7 mouse cellular contexts compared by ENCODE assay signal in genomic region chr5:120302307-120302706, GRCm38 (mm10).
DNase-seq lines count a peak whose midpoint lies in the region; ATAC-seq and TF ChIP-seq lines count a peak whose summit lies in the region.

No protein-coding gene starts in this region.

- no peaks in the 10 kb centered on the region for H3K9me3 ChIP-seq in liver, embryonic 12.5 days (replicated peaks)
- H3K9me3 ChIP-seq in liver, postnatal 0 days (ENCODE audit: low read length): no peaks in the 10 kb centered on the region
- no peaks in the 10 kb centered on the region for H3K9me3 ChIP-seq in forebrain, embryonic 12.5 days
- H3K9me3 ChIP-seq in limb, embryonic 11.5 days (ENCODE audit: control insufficient read depth, low read length): no peaks in the 10 kb centered on the region

- no peak overlapping the region for H3K27ac ChIP-seq in liver, embryonic 12.5 days
- no peak overlapping the region for H3K27ac ChIP-seq in liver, postnatal 0 days (ENCODE audit: low read depth)
- 0 out of 2 replicates have a peak overlapping the region, but pooled peaks have one; percentile 31 for H3K27ac ChIP-seq in forebrain, embryonic 12.5 days
- H3K27ac ChIP-seq in limb, embryonic 11.5 days (replicated peaks; ENCODE audit: low read depth, low read length): no peak overlapping the region

- no peak for TF ChIP-seq EP300 in liver, postnatal 0 days (IDR thresholded peaks at IDR 0.05; ENCODE audit: low read depth)

- H3K9ac ChIP-seq in liver, embryonic 12.5 days: no peak overlapping the region
- no peak overlapping the region for H3K9ac ChIP-seq in liver, postnatal 0 days (replicated peaks)
- peak overlapping the region; percentile 48 for H3K9ac ChIP-seq in forebrain, embryonic 12.5 days
- H3K9ac ChIP-seq in limb, embryonic 11.5 days (ENCODE audit: low read length): peak overlapping the region; percentile 53

- no peak for TF ChIP-seq CTCF in liver, postnatal 0 days (IDR thresholded peaks at IDR 0.05; ENCODE audit: low read depth)

- peak overlapping the region; percentile 22 for H3K4me3 ChIP-seq in liver, embryonic 12.5 days
- no peak overlapping the region for H3K4me3 ChIP-seq in liver, postnatal 0 days (ENCODE audit: low read depth, low read length)
- H3K4me3 ChIP-seq in forebrain, embryonic 12.5 days (replicated peaks): peak overlapping the region; percentile 34
- H3K4me3 ChIP-seq in limb, embryonic 11.5 days (ENCODE audit: low read depth, low read length): peak overlapping the region; percentile 28

- DNase-seq in liver, postnatal 0 days: no peak
- no peak for DNase-seq in limb, embryonic 11.5 days (ENCODE audit: low spot score)
- DNase-seq in retina, postnatal 1 day: peak; percentile 75
- no peak for DNase-seq in layer of hippocampus, postnatal 25 days (ENCODE audit: extremely low spot score in 1 of 2, low spot score in 1 of 2)
- DNase-seq in adrenal gland, postnatal 36 days: no peak

- WGBS in liver, embryonic 12.5 days (ENCODE audit: insufficient replicate concordance): 6% methylated on average over 47 of the region's 47 CpGs
- WGBS in liver, postnatal 0 days (ENCODE audit: insufficient replicate concordance): 3% methylated on average over 21 of the region's 47 CpGs
- WGBS in forebrain, embryonic 12.5 days: under 1% methylated on average over 46 of the region's 47 CpGs
- WGBS in limb, embryonic 11.5 days: 1% methylated on average over 46 of the region's 47 CpGs

- 0 out of 2 replicates have a peak, but pooled peaks cover 3% of the 10 kb centered on the region for H3K4me1 ChIP-seq in liver, embryonic 12.5 days
- no peaks in the 10 kb centered on the region for H3K4me1 ChIP-seq in liver, postnatal 0 days (ENCODE audit: insufficient read depth)
- H3K4me1 ChIP-seq in forebrain, embryonic 12.5 days: peaks cover 50% of the 10 kb centered on the region
- no peaks in the 10 kb centered on the region; the same call in 1 of the 2 replicates for H3K4me1 ChIP-seq in limb, embryonic 11.5 days (ENCODE audit: control insufficient read depth, insufficient read depth, low read length)

- no peaks in the 10 kb centered on the region for H3K36me3 ChIP-seq in liver, embryonic 12.5 days
- H3K36me3 ChIP-seq in liver, postnatal 0 days (replicated peaks; ENCODE audit: insufficient read depth, low read length): no peaks in the 10 kb centered on the region
- no peaks in the 10 kb centered on the region for H3K36me3 ChIP-seq in forebrain, embryonic 12.5 days (replicated peaks)
- no peaks in the 10 kb centered on the region for H3K36me3 ChIP-seq in limb, embryonic 11.5 days (ENCODE audit: control insufficient read depth, insufficient read depth, low read length)

- peak overlapping the region; percentile 44 for H3K4me2 ChIP-seq in liver, embryonic 12.5 days
- no peak overlapping the region for H3K4me2 ChIP-seq in liver, postnatal 0 days (ENCODE audit: low read depth, low read length)
- H3K4me2 ChIP-seq in forebrain, embryonic 12.5 days: peak overlapping the region; percentile 53
- H3K4me2 ChIP-seq in limb, embryonic 11.5 days (ENCODE audit: low read depth, severe bottlenecking): peak overlapping the region; percentile 45

- peaks cover 92% of the 10 kb centered on the region for H3K27me3 ChIP-seq in liver, embryonic 12.5 days (replicated peaks)
- H3K27me3 ChIP-seq in liver, postnatal 0 days (ENCODE audit: insufficient read depth, low read length): peaks cover 53% of the 10 kb centered on the region
- H3K27me3 ChIP-seq in forebrain, embryonic 12.5 days: peaks cover 83% of the 10 kb centered on the region
- peaks cover 58% of the 10 kb centered on the region for H3K27me3 ChIP-seq in limb, embryonic 11.5 days (ENCODE audit: control insufficient read depth, insufficient read depth, low read length)

- ATAC-seq in liver, embryonic 12.5 days: no peak
- no peak for ATAC-seq in liver, postnatal 0 days
- peak; percentile 9 for ATAC-seq in forebrain, embryonic 12.5 days (ENCODE audit: low FRiP score)
- no peak for ATAC-seq in limb, embryonic 11.5 days (ENCODE audit: insufficient number of reproducible peaks, low FRiP score, low TSS enrichment, low read depth)

Comparison
In these comparisons a context has a peak if more than half of its experiments do, and no peak if none do; other contexts are left out.
1. H3K9ac ChIP-seq: peak in forebrain, embryonic 12.5 days (single experiment) and limb, embryonic 11.5 days (single experiment); none in liver, embryonic 12.5 days (single experiment) and liver, postnatal 0 days (single experiment).